Mouse (Mus musculus): Measurements from ENCODE around the gene Supt20.

Supt20 gene

GRCm38 (mm10) chr3:54766034-54766433, 73.4 kb downstream of the Supt20 start:
- Histone ChIP-seq H3K4me1 (replicated peaks; ENCODE audit: low read depth, low read length) (peaks cover 19% of the 10 kb centered on the region), H3K27me3 (ENCODE audit: insufficient read depth, low read length) (peaks cover 18% of the 10 kb centered on the region), H3K9me3 (ENCODE audit: low read length) (peaks cover 7% of the 10 kb centered on the region; the same call in 1 of the 2 replicates), H3K4me3 (replicated peaks; ENCODE audit: low read length) (no peak overlapping the region), H3K36me3 (ENCODE audit: insufficient read depth, low read length) (no peaks in the 10 kb centered on the region)
- no peak for TF ChIP-seq POU5F1 (IDR thresholded peaks at IDR 0.05; ENCODE audit: borderline replicate concordance, low read length)
- TF ChIP-seq NANOG (IDR thresholded peaks at IDR 0.05; ENCODE audit: borderline replicate concordance, low read length) = no peak
- no peak for TF ChIP-seq CTCF (conservative IDR thresholded peaks at IDR 0.05; ENCODE audit: low read length)

GRCm38 (mm10) chr3:54766811-54767210, 74.2 kb downstream of the Supt20 start:
- Histone ChIP-seq H3K9me3 (ENCODE audit: low read length) (peaks cover 7% of the 10 kb centered on the region; the same call in 1 of the 2 replicates), H3K27me3 (ENCODE audit: insufficient read depth, low read length) (peaks cover 13% of the 10 kb centered on the region)
- TF ChIP-seq NANOG (IDR thresholded peaks at IDR 0.05; ENCODE audit: borderline replicate concordance, low read length) = no peak
- no peak for TF ChIP-seq CTCF (conservative IDR thresholded peaks at IDR 0.05; ENCODE audit: low read length)
- no peak for TF ChIP-seq POU5F1 (IDR thresholded peaks at IDR 0.05; ENCODE audit: borderline replicate concordance, low read length)

DNA sequence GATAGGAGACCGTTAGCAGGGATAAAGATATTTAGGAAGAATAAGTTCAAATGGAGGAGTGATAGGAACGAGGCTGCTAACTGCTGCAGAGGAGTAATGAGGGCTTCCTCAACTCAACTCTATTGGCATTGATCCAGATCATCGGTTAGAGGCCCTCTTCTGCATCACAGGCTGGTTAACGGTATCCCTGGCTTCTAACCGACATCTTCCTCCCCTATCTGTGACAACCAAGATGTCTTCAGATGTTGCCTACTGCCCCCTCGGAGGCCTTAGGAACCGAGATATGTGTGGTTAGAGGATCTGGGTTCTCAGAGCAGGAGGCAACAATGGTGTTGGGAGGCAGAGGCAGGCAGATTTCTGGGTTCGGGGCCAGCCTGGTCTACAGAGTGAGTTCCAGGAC, 76.0 kb downstream of the Supt20 start:
- H3K4me1 ChIP-seq (replicated peaks; ENCODE audit: low read depth, low read length) = peaks cover 18% of the 10 kb centered on the region
- peaks cover 17% of the 10 kb centered on the region for H3K27me3 ChIP-seq (ENCODE audit: insufficient read depth, low read length)
- H3K36me3 ChIP-seq (ENCODE audit: insufficient read depth, low read length) = no peaks in the 10 kb centered on the region
- TF ChIP-seq POU5F1 (IDR thresholded peaks at IDR 0.05; ENCODE audit: borderline replicate concordance, low read length) (no peak), CTCF (conservative IDR thresholded peaks at IDR 0.05; ENCODE audit: low read length) (no peak), NANOG (IDR thresholded peaks at IDR 0.05; ENCODE audit: borderline replicate concordance, low read length) (no peak)
- H3K4me3 ChIP-seq (replicated peaks; ENCODE audit: low read length) = no peak overlapping the region
- 0 out of 2 replicates have a peak, but pooled peaks cover 3% of the 10 kb centered on the region for H3K9me3 ChIP-seq (ENCODE audit: low read length)

More at GRCm38 (mm10) chr3:54766811-54767210, 74.2 kb downstream of the Supt20 start:
- H3K36me3 ChIP-seq (ENCODE audit: insufficient read depth, low read length) = no peaks in the 10 kb centered on the region
- peaks cover 19% of the 10 kb centered on the region for H3K4me1 ChIP-seq (replicated peaks; ENCODE audit: low read depth, low read length)
- no peak overlapping the region for H3K4me3 ChIP-seq (replicated peaks; ENCODE audit: low read length)

- Histone ChIP-seq H3K36me3 (ENCODE audit: insufficient read depth, low read length) (no peaks in the 10 kb centered on the region), H3K4me3 (replicated peaks; ENCODE audit: low read length) (no peak overlapping the region), H3K9me3 (ENCODE audit: low read length) (0 out of 2 replicates have a peak, but pooled peaks cover 3% of the 10 kb centered on the region), H3K4me1 (replicated peaks; ENCODE audit: low read depth, low read length) (peaks cover 8% of the 10 kb centered on the region; the same call in 1 of the 2 replicates), H3K27me3 (ENCODE audit: insufficient read depth, low read length) (peaks cover 9% of the 10 kb centered on the region)
- TF ChIP-seq NANOG (IDR thresholded peaks at IDR 0.05; ENCODE audit: borderline replicate concordance, low read length) (no peak), POU5F1 (IDR thresholded peaks at IDR 0.05; ENCODE audit: borderline replicate concordance, low read length) (no peak), CTCF (conservative IDR thresholded peaks at IDR 0.05; ENCODE audit: low read length) (no peak)
Measured at GRCm38 (mm10) chr3:54769349-54770275, 77.0 kb downstream of the Supt20 start.

GRCm38 (mm10) chr3:54773613-54774012, 81.0 kb downstream of the Supt20 start:
- H3K4me1 ChIP-seq (replicated peaks; ENCODE audit: low read depth, low read length) = no peaks in the 10 kb centered on the region
- TF ChIP-seq NANOG (IDR thresholded peaks at IDR 0.05; ENCODE audit: borderline replicate concordance, low read length) = no peak
- TF ChIP-seq CTCF (conservative IDR thresholded peaks at IDR 0.05; ENCODE audit: low read length) = peak; percentile 55

DNA sequence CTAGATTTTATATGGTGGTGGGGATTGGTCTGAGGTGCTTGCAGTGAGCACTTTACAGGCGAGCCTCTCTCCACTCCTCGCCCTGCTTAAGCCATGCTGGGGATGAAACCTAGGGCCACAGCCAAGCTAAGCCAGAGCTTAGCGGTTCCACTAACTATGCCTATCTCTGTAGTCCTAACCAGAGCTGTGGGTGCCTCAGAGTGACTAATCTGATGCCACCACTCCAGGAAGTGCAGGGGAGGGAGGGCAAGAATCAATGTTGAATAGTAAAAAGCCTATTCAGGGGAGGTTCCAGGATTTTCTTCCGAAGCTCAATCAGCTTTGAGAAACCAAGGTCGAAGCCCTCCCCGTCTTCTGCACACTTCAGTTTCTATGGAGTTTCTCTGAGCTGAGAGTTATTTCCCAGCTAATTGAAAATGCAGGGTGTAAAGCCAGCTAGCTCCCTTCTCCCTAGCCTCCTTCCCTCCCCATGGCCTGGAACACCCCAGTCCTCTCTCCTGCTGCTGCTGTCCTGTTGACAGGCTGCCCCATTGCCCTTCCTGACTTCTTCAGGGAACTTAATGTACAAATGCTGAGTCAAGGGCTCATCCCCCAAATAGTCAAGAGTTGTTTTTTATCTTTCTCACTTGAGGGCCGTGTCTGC, 83.5 kb downstream of the Supt20 start:
- H3K4me1 ChIP-seq (replicated peaks; ENCODE audit: low read depth, low read length) = no peaks in the 10 kb centered on the region
- H3K36me3 ChIP-seq (ENCODE audit: insufficient read depth, low read length) = no peaks in the 10 kb centered on the region
- H3K4me3 ChIP-seq (replicated peaks; ENCODE audit: low read length) = no peak overlapping the region
- no peaks in the 10 kb centered on the region for H3K9me3 ChIP-seq (ENCODE audit: low read length)
- peaks cover 17% of the 10 kb centered on the region for H3K27me3 ChIP-seq (ENCODE audit: insufficient read depth, low read length)
- no peak for TF ChIP-seq POU5F1 (IDR thresholded peaks at IDR 0.05; ENCODE audit: borderline replicate concordance, low read length)
- no peak for TF ChIP-seq NANOG (IDR thresholded peaks at IDR 0.05; ENCODE audit: borderline replicate concordance, low read length)
- no peak for TF ChIP-seq CTCF (conservative IDR thresholded peaks at IDR 0.05; ENCODE audit: low read length)

More at GRCm38 (mm10) chr3:54773613-54774012, 81.0 kb downstream of the Supt20 start:
- no peaks in the 10 kb centered on the region for H3K9me3 ChIP-seq (ENCODE audit: low read length)
- no peaks in the 10 kb centered on the region for H3K36me3 ChIP-seq (ENCODE audit: insufficient read depth, low read length)
- peaks cover 18% of the 10 kb centered on the region for H3K27me3 ChIP-seq (ENCODE audit: insufficient read depth, low read length)
- no peak overlapping the region for H3K4me3 ChIP-seq (replicated peaks; ENCODE audit: low read length)

All from E14TG2a.4 (cell line).